16 mouse cellular contexts compared by ENCODE assay signal in genomic region chr13:81473750-81474149, GRCm38 (mm10).
"Had no signal": no experiment of that assay in that cellular context is flagged by ENCODE, and none has a peak within 500 bp of the region (broad histone marks: within the 10 kb centered on the region; RNA-seq: fewer than 3 reads in every experiment).

No protein-coding gene starts in this region.

- H3K36me3 ChIP-seq: liver, embryonic 13.5 days; stomach, embryonic 15.5 days had no signal

- H3K9ac ChIP-seq: liver, embryonic 13.5 days; midbrain, embryonic 12.5 days; neural tube, embryonic 13.5 days; stomach, embryonic 15.5 days had no signal

- DNase-seq: kidney, adult 2 months; kidney, postnatal 36 days; layer of hippocampus, postnatal 36 days; liver, embryonic 13.5 days; lung, adult 2 months; lung, postnatal 10 days; right cerebral cortex, postnatal 25 days; spleen, adult 18-20 months; thymus, postnatal 25 days had no signal

- H3K4me3 ChIP-seq: left cerebral cortex, adult 2 months; liver, embryonic 13.5 days; midbrain, embryonic 12.5 days; neural tube, embryonic 13.5 days; stomach, embryonic 15.5 days had no signal

- H3K9me3 ChIP-seq: liver, embryonic 13.5 days; midbrain, embryonic 12.5 days; neural tube, embryonic 13.5 days; stomach, embryonic 15.5 days had no signal

- H3K27ac ChIP-seq: kidney, postnatal 0 days; left cerebral cortex, adult 2 months; liver, embryonic 13.5 days; macrophage; midbrain, embryonic 12.5 days; neural tube, embryonic 13.5 days; stomach, embryonic 15.5 days had no signal

- ATAC-seq: intestine, postnatal 0 days had no signal

- H3K27me3 ChIP-seq: liver, embryonic 13.5 days; midbrain, embryonic 12.5 days; neural tube, embryonic 13.5 days; stomach, embryonic 15.5 days had no signal

- H3K4me2 ChIP-seq: liver, embryonic 13.5 days; midbrain, embryonic 12.5 days; neural tube, embryonic 13.5 days; stomach, embryonic 15.5 days had no signal

- H3K4me1 ChIP-seq: liver, embryonic 13.5 days; midbrain, embryonic 12.5 days; neural tube, embryonic 13.5 days; stomach, embryonic 15.5 days had no signal
